Comparison of ENCODE assay signal across 18 mouse cellular contexts in genomic region chr12:56003561-56003960, GRCm38 (mm10).
"Had no signal": no experiment of that assay in that cellular context is flagged by ENCODE, and none has a peak within 500 bp of the region (broad histone marks: within the 10 kb centered on the region; RNA-seq: fewer than 3 reads in every experiment).

No protein-coding gene starts in this region.

- H3K27me3 ChIP-seq: limb, embryonic 12.5 days; limb, embryonic 15.5 days; neural tube, embryonic 13.5 days; stomach, embryonic 15.5 days had no signal

- H3K9me3 ChIP-seq: limb, embryonic 12.5 days; limb, embryonic 15.5 days; neural tube, embryonic 13.5 days; stomach, embryonic 15.5 days had no signal

- H3K27ac ChIP-seq: limb, embryonic 12.5 days; limb, embryonic 15.5 days; liver, embryonic 14.5 days; macrophage; neural tube, embryonic 13.5 days; stomach, embryonic 15.5 days had no signal

- H3K36me3 ChIP-seq: limb, embryonic 12.5 days; limb, embryonic 15.5 days; neural tube, embryonic 13.5 days; stomach, embryonic 15.5 days had no signal

- H3K4me3 ChIP-seq: limb, embryonic 12.5 days; limb, embryonic 15.5 days; neural tube, embryonic 13.5 days; stomach, embryonic 15.5 days had no signal

- H3K4me1 ChIP-seq: limb, embryonic 12.5 days; limb, embryonic 15.5 days; stomach, embryonic 15.5 days had no signal

- ATAC-seq: liver, postnatal 0 days; lung, postnatal 0 days had no signal

- DNase-seq: kidney, adult 18-20 months; kidney, adult 9 months; kidney, postnatal 14 days; kidney, postnatal 4 days; left cerebral cortex, postnatal 4 days; liver, postnatal 0 days; lung, embryonic 14.5 days; right cerebral cortex, postnatal 25 days; spleen, adult 18-20 months; thymus, postnatal 25 days had no signal

- H3K9ac ChIP-seq: limb, embryonic 12.5 days; limb, embryonic 15.5 days; liver, embryonic 14.5 days; liver, postnatal 0 days; lung, embryonic 14.5 days; neural tube, embryonic 13.5 days; stomach, embryonic 15.5 days had no signal

- H3K4me2 ChIP-seq: limb, embryonic 12.5 days; limb, embryonic 15.5 days; liver, embryonic 11.5 days; lung, embryonic 14.5 days; neural tube, embryonic 13.5 days; stomach, embryonic 15.5 days had no signal
